Mouse (Mus musculus) heart, postnatal 4 days (tissue): ENCODE measurements around the gene Rgs2. TPM values are rescaled to one million over a fixed set of nuclear protein-coding genes. Genes with fewer than 3 reads are reported as not detected.

Experiments
- DNase-seq: peaks from one replicate; pipeline ENCODE4 v3.0.0; 2021
- total RNA-seq, 2 experiments: library from RNA; stranded (reverse); gene quantifications; 2 replicates each; pipeline ENCODE4 v1.2.3; 2021

Rgs2 gene
- total RNA-seq, 2 experiments from 2014 or later = 51.0 to 68.0 TPM

- DNase-seq = no peak
Observed at GRCm38 (mm10) chr1:143982765-143983312, 21.1 kb downstream of the Rgs2 start.

GRCm38 (mm10) chr1:143982085-143982764 lies 21.7 kb downstream of the Rgs2 start:
- DNase-seq = no peak

GRCm38 (mm10) chr1:143980811-143981210 lies 23.1 kb downstream of the Rgs2 start:
- DNase-seq = peak; percentile 13

GRCm38 (mm10) chr1:143974637-143975036 lies 29.3 kb downstream of the Rgs2 start:
- DNase-seq = no peak

GRCm38 (mm10) chr1:143962301-143962700 lies 41.7 kb downstream of the Rgs2 start:
- DNase-seq = no peak

GRCm38 (mm10) chr1:143960340-143960739 lies 43.6 kb downstream of the Rgs2 start:
- DNase-seq = no peak

GRCm38 (mm10) chr1:143956090-143956489 lies 47.9 kb downstream of the Rgs2 start:
- DNase-seq = no peak

- DNase-seq = no peak
Observed at GRCm38 (mm10) chr1:143952841-143953240, 51.1 kb downstream of the Rgs2 start.

Other genes with a start within 250 kb of the Rgs2 start
- 10 to 100 TPM; 11.7 to 12.2 TPM for gene Trove2, start 227.1 kb downstream of the Rgs2 start, total RNA-seq
- 10 to 100 TPM; 23.9 to 24.1 TPM for gene Uchl5, start 226.9 kb downstream of the Rgs2 start, total RNA-seq
- not detected for gene Rgs13, start 173.2 kb upstream of the Rgs2 start, total RNA-seq
- under 1 TPM in 1 of 2 experiments, not detected in 1; 0.48 TPM for gene Rgs1, start 245.1 kb upstream of the Rgs2 start, total RNA-seq